ENCODE assay signal across 36 mouse cellular contexts in genomic region chr8:124878946-124879526, GRCm38 (mm10). TPM values are rescaled to one million over a fixed set of nuclear protein-coding genes. Genes with fewer than 3 reads are reported as not detected.
DNase-seq lines count a peak whose midpoint lies in the region; ATAC-seq and TF ChIP-seq lines count a peak whose summit lies in the region.
"Had no signal": no experiment of that assay in that cellular context is flagged by ENCODE, and none has a peak within 500 bp of the region (broad histone marks: within the 10 kb centered on the region; RNA-seq: fewer than 3 reads in every experiment).

No protein-coding gene starts in this region.

- no peak overlapping the region for H3K4me2 ChIP-seq in liver, embryonic 13.5 days
- H3K4me2 ChIP-seq in liver, embryonic 11.5 days: no peak overlapping the region
- no peak overlapping the region for H3K4me2 ChIP-seq in liver, embryonic 15.5 days
- H3K4me2 ChIP-seq in lung, postnatal 0 days (replicated peaks; ENCODE audit: low read depth, low read length): no peak overlapping the region
- H3K4me2 ChIP-seq: embryonic facial prominence, embryonic 12.5 days; heart, embryonic 12.5 days; hindbrain, embryonic 15.5 days; kidney, embryonic 15.5 days; lung, embryonic 15.5 days; midbrain, embryonic 13.5 days; neural tube, embryonic 15.5 days; stomach, embryonic 15.5 days had no signal

- no peak for TF ChIP-seq CTCF in bone marrow, adult 2 months (IDR thresholded peaks at IDR 0.05; ENCODE audit: control insufficient read depth, insufficient read depth, low read length)
- no peak for TF ChIP-seq CTCF in lung, postnatal 0 days (IDR thresholded peaks at IDR 0.05)

- H3K9me3 ChIP-seq in liver, embryonic 13.5 days (replicated peaks): no peaks in the 10 kb centered on the region
- H3K9me3 ChIP-seq in liver, embryonic 11.5 days (ENCODE audit: control insufficient read depth, low read length): no peaks in the 10 kb centered on the region
- H3K9me3 ChIP-seq in liver, embryonic 15.5 days (replicated peaks): no peaks in the 10 kb centered on the region
- no peaks in the 10 kb centered on the region for H3K9me3 ChIP-seq in lung, postnatal 0 days (ENCODE audit: low read length)
- H3K9me3 ChIP-seq: embryonic facial prominence, embryonic 12.5 days; heart, embryonic 12.5 days; hindbrain, embryonic 10.5 days; hindbrain, embryonic 15.5 days; kidney, embryonic 15.5 days; lung, embryonic 15.5 days; megakaryocyte, embryonic 14.5 days; midbrain, embryonic 13.5 days; neural tube, embryonic 15.5 days; stomach, embryonic 15.5 days had no signal

- no peak for DNase-seq in liver, embryonic 13.5 days
- DNase-seq in liver, embryonic 11.5 days (ENCODE audit: low spot score): no peak
- peak; percentile 46 for DNase-seq in retina, postnatal 1 day
- DNase-seq in adrenal gland, postnatal 10 days: no peak
- no peak for DNase-seq in lung, postnatal 0 days (ENCODE audit: low spot score)
- DNase-seq in left cerebral cortex, adult 18-20 months (ENCODE audit: low spot score in 2 of 2): no peak
- DNase-seq: adrenal gland, adult 2 months; cerebellum, adult 8-10 months; cerebellum, postnatal 25 days; embryo, embryonic 11 days; gastrocnemius, adult 2 months; gastrocnemius, postnatal 36 days; heart, adult 2 months; heart, postnatal 14 days; kidney, adult 11 months; kidney, postnatal 25 days; left cerebral cortex, postnatal 4 days; lung, postnatal 36 days; right cerebral cortex, postnatal 14 days; thymus, postnatal 14 days had no signal

- H3K4me3 ChIP-seq in liver, embryonic 13.5 days (replicated peaks): no peak overlapping the region
- no peak overlapping the region for H3K4me3 ChIP-seq in liver, embryonic 11.5 days (ENCODE audit: low read depth, low read length)
- no peak overlapping the region for H3K4me3 ChIP-seq in bone marrow, adult 2 months (replicated peaks; ENCODE audit: control insufficient read depth, low read depth, low read length)
- no peak overlapping the region for H3K4me3 ChIP-seq in liver, embryonic 15.5 days (replicated peaks)
- no peak overlapping the region for H3K4me3 ChIP-seq in lung, postnatal 0 days (ENCODE audit: low read depth, low read length)
- H3K4me3 ChIP-seq: embryonic facial prominence, embryonic 12.5 days; gastrocnemius, adult 2 months; heart, adult 2 months; heart, embryonic 12.5 days; hindbrain, embryonic 10.5 days; hindbrain, embryonic 15.5 days; kidney, embryonic 15.5 days; left cerebral cortex, adult 2 months; lung, embryonic 15.5 days; megakaryocyte, embryonic 14.5 days; midbrain, embryonic 13.5 days; neural tube, embryonic 15.5 days; stomach, embryonic 15.5 days had no signal

- peak; percentile 66 for ATAC-seq in liver, embryonic 13.5 days (ENCODE audit: low read depth)
- no peak for ATAC-seq in liver, embryonic 11.5 days (replicated peaks; ENCODE audit: low FRiP score)
- peak; percentile 65 for ATAC-seq in liver, embryonic 15.5 days (ENCODE audit: insufficient read depth)
- ATAC-seq in lung, postnatal 0 days: no peak
- ATAC-seq: activated CD4-positive, CD25-positive, alpha-beta regulatory T cell, adult 4 months; forebrain, embryonic 16.5 days; inflammation-experienced regulatory T-cells, adult 6 months; midbrain, embryonic 13.5 days had no signal

- TF ChIP-seq EP300 in lung, postnatal 0 days (IDR thresholded peaks at IDR 0.05): no peak

- H3K27me3 ChIP-seq in liver, embryonic 13.5 days: no peaks in the 10 kb centered on the region
- no peaks in the 10 kb centered on the region for H3K27me3 ChIP-seq in liver, embryonic 11.5 days (replicated peaks; ENCODE audit: control insufficient read depth, insufficient read depth, low read length)
- H3K27me3 ChIP-seq in liver, embryonic 15.5 days: no peaks in the 10 kb centered on the region
- H3K27me3 ChIP-seq in lung, postnatal 0 days (replicated peaks; ENCODE audit: insufficient read depth, low read length): no peaks in the 10 kb centered on the region
- H3K27me3 ChIP-seq: embryonic facial prominence, embryonic 12.5 days; heart, embryonic 12.5 days; hindbrain, embryonic 15.5 days; kidney, embryonic 15.5 days; lung, embryonic 15.5 days; megakaryocyte, embryonic 14.5 days; midbrain, embryonic 13.5 days; neural tube, embryonic 15.5 days; stomach, embryonic 15.5 days had no signal

- peaks cover 95% of the 10 kb centered on the region for H3K36me3 ChIP-seq in liver, embryonic 13.5 days
- peaks cover 59% of the 10 kb centered on the region for H3K36me3 ChIP-seq in liver, embryonic 11.5 days (ENCODE audit: control insufficient read depth, insufficient read depth, low read length)
- peaks cover 92% of the 10 kb centered on the region for H3K36me3 ChIP-seq in liver, embryonic 15.5 days (replicated peaks)
- H3K36me3 ChIP-seq in lung, postnatal 0 days (ENCODE audit: insufficient read depth, low read length): peaks cover 58% of the 10 kb centered on the region

- no peak for TF ChIP-seq POLR2A in bone marrow, adult 2 months (IDR thresholded peaks at IDR 0.05; ENCODE audit: borderline replicate concordance, control insufficient read depth, low read depth, low read length)

- H3K4me1 ChIP-seq in liver, embryonic 13.5 days (replicated peaks): peaks cover 10% of the 10 kb centered on the region
- H3K4me1 ChIP-seq in liver, embryonic 11.5 days (replicated peaks; ENCODE audit: control insufficient read depth, insufficient read depth, low read length): no peaks in the 10 kb centered on the region
- no peaks in the 10 kb centered on the region; the same call in 1 of the 2 replicates for H3K4me1 ChIP-seq in bone marrow, adult 2 months (ENCODE audit: control insufficient read depth, insufficient read depth, low read length)
- H3K4me1 ChIP-seq in liver, embryonic 15.5 days (replicated peaks): peaks cover 11% of the 10 kb centered on the region
- no peaks in the 10 kb centered on the region for H3K4me1 ChIP-seq in lung, postnatal 0 days (ENCODE audit: insufficient read depth, low read depth, low read length)
- H3K4me1 ChIP-seq: embryonic facial prominence, embryonic 12.5 days; hindbrain, embryonic 10.5 days; hindbrain, embryonic 15.5 days; kidney, embryonic 15.5 days; lung, embryonic 15.5 days; midbrain, embryonic 13.5 days; neural tube, embryonic 15.5 days; stomach, embryonic 15.5 days had no signal

- no peak overlapping the region for H3K27ac ChIP-seq in liver, embryonic 13.5 days
- H3K27ac ChIP-seq in liver, embryonic 11.5 days (ENCODE audit: low read depth, low read length): no peak overlapping the region
- H3K27ac ChIP-seq in bone marrow, adult 2 months (ENCODE audit: control insufficient read depth, insufficient read depth, low read depth, low read length, poor library complexity): 0 out of 2 replicates have a peak overlapping the region, but pooled peaks have one; percentile 10
- H3K27ac ChIP-seq in liver, embryonic 15.5 days (replicated peaks): 0 out of 2 replicates have a peak overlapping the region, but pooled peaks have one; percentile 29
- no peak overlapping the region for H3K27ac ChIP-seq in lung, postnatal 0 days (ENCODE audit: low read length)
- H3K27ac ChIP-seq: embryonic facial prominence, embryonic 12.5 days; gastrocnemius, adult 2 months; heart, adult 2 months; hindbrain, embryonic 10.5 days; hindbrain, embryonic 15.5 days; kidney, embryonic 15.5 days; left cerebral cortex, adult 2 months; lung, embryonic 15.5 days; midbrain, embryonic 13.5 days; neural tube, embryonic 15.5 days; stomach, embryonic 15.5 days had no signal

- no peak overlapping the region for H3K9ac ChIP-seq in liver, embryonic 13.5 days
- H3K9ac ChIP-seq in liver, embryonic 11.5 days (ENCODE audit: low read depth, low read length): no peak overlapping the region
- H3K9ac ChIP-seq in liver, embryonic 15.5 days: no peak overlapping the region
- H3K9ac ChIP-seq in lung, postnatal 0 days (replicated peaks; ENCODE audit: low read depth): no peak overlapping the region
- H3K9ac ChIP-seq: embryonic facial prominence, embryonic 12.5 days; heart, embryonic 12.5 days; hindbrain, embryonic 15.5 days; kidney, embryonic 15.5 days; lung, embryonic 15.5 days; midbrain, embryonic 13.5 days; neural tube, embryonic 15.5 days; stomach, embryonic 15.5 days had no signal

- WGBS in liver, embryonic 13.5 days (ENCODE audit: insufficient replicate concordance): 62% methylated on average over 10 of the region's 10 CpGs
- WGBS in liver, embryonic 11.5 days: 80% methylated on average over 10 of the region's 10 CpGs
- 68% methylated on average over 10 of the region's 10 CpGs for WGBS in bone marrow, adult 2 months
- WGBS in liver, embryonic 15.5 days (ENCODE audit: insufficient replicate concordance): 50% methylated on average over 10 of the region's 10 CpGs
- 62% methylated on average over 10 of the region's 10 CpGs for WGBS in lung, postnatal 0 days

RNA-seq across cellular contexts. Expression of gene 2810004N23Rik, which starts 16.1 kb away (rescaled TPM):
- 28.9 and 35.3 TPM in 2 replicates for polyA plus RNA-seq in liver, embryonic 13.5 days (2015; fragmentation: Nextera tagmentation; extraction: Ambion mirVana)
- 65.7 and 71.5 TPM in 2 replicates for polyA plus RNA-seq in liver, embryonic 11.5 days (2014; fragmentation: Nextera tagmentation; extraction: Ambion mirVana)
- 12.8 and 22.0 TPM in 2 replicates for polyA plus RNA-seq in bone marrow, adult 2 months (2011; ENCODE audit: insufficient read depth, insufficient read length, low replicate concordance, missing spikeins)
- polyA plus RNA-seq in liver, embryonic 15.5 days (2015; fragmentation: Nextera tagmentation; extraction: Ambion mirVana): 15.9 and 17.3 TPM in 2 replicates
- total RNA-seq in adrenal gland, postnatal 10 days (2021): 10 to 100 TPM; 23.6 to 27.4 TPM
- polyA plus RNA-seq in lung, postnatal 0 days (2015; fragmentation: Nextera tagmentation; extraction: Ambion mirVana): 18.0 and 18.2 TPM in 2 replicates
- total RNA-seq in left cerebral cortex, adult 18-20 months (2021): 10 to 100 TPM; 19.5 to 23.3 TPM

RNA-seq across cellular contexts. Expression of gene Gnpat, which starts 16.2 kb away (rescaled TPM):
- polyA plus RNA-seq in liver, embryonic 13.5 days (2015; fragmentation: Nextera tagmentation; extraction: Ambion mirVana): 47.3 and 53.9 TPM in 2 replicates
- polyA plus RNA-seq in liver, embryonic 11.5 days (2014; fragmentation: Nextera tagmentation; extraction: Ambion mirVana): 107 and 109 TPM in 2 replicates
- 32.3 and 41.2 TPM in 2 replicates for polyA plus RNA-seq in bone marrow, adult 2 months (2011; ENCODE audit: insufficient read depth, insufficient read length, low replicate concordance, missing spikeins)
- polyA plus RNA-seq in liver, embryonic 15.5 days (2015; fragmentation: Nextera tagmentation; extraction: Ambion mirVana): 35.6 and 42.2 TPM in 2 replicates
- total RNA-seq in adrenal gland, postnatal 10 days (2021): 100 to 1,000 TPM; 126 to 173 TPM
- 67.8 and 71.5 TPM in 2 replicates for polyA plus RNA-seq in lung, postnatal 0 days (2015; fragmentation: Nextera tagmentation; extraction: Ambion mirVana)
- 10 to 100 TPM; 57.4 to 63.2 TPM for total RNA-seq in left cerebral cortex, adult 18-20 months (2021)

RNA-seq across cellular contexts. Expression of gene Exoc8, which starts 18.5 kb away (rescaled TPM):
- 4.2 and 4.5 TPM in 2 replicates for polyA plus RNA-seq in liver, embryonic 13.5 days (2015; fragmentation: Nextera tagmentation; extraction: Ambion mirVana)
- polyA plus RNA-seq in liver, embryonic 11.5 days (2014; fragmentation: Nextera tagmentation; extraction: Ambion mirVana): 9.1 and 9.7 TPM in 2 replicates
- 6.0 and 13.3 TPM in 2 replicates for polyA plus RNA-seq in bone marrow, adult 2 months (2011; ENCODE audit: insufficient read depth, insufficient read length, low replicate concordance, missing spikeins)
- polyA plus RNA-seq in liver, embryonic 15.5 days (2015; fragmentation: Nextera tagmentation; extraction: Ambion mirVana): 3.7 and 3.8 TPM in 2 replicates
- total RNA-seq in adrenal gland, postnatal 10 days (2021): 10 to 100 TPM; 21.0 to 21.1 TPM
- polyA plus RNA-seq in lung, postnatal 0 days (2015; fragmentation: Nextera tagmentation; extraction: Ambion mirVana): 7.0 and 7.7 TPM in 2 replicates
- 10 to 100 TPM; 33.4 to 34.2 TPM for total RNA-seq in left cerebral cortex, adult 18-20 months (2021)

RNA-seq across cellular contexts. Expression of gene Sprtn, which starts 18.6 kb away (rescaled TPM):
- polyA plus RNA-seq in liver, embryonic 13.5 days (2015; fragmentation: Nextera tagmentation; extraction: Ambion mirVana): 6.1 and 7.5 TPM in 2 replicates
- polyA plus RNA-seq in liver, embryonic 11.5 days (2014; fragmentation: Nextera tagmentation; extraction: Ambion mirVana): 11.5 and 13.2 TPM in 2 replicates
- 11.8 and 13.8 TPM in 2 replicates for polyA plus RNA-seq in bone marrow, adult 2 months (2011; ENCODE audit: insufficient read depth, insufficient read length, low replicate concordance, missing spikeins)
- polyA plus RNA-seq in liver, embryonic 15.5 days (2015; fragmentation: Nextera tagmentation; extraction: Ambion mirVana): 6.1 and 6.4 TPM in 2 replicates
- total RNA-seq in adrenal gland, postnatal 10 days (2021): 10 to 100 TPM; 20.2 to 21.3 TPM
- 6.9 TPM in 2 replicates for polyA plus RNA-seq in lung, postnatal 0 days (2015; fragmentation: Nextera tagmentation; extraction: Ambion mirVana)
- 10 to 100 TPM; 13.0 to 13.5 TPM for total RNA-seq in left cerebral cortex, adult 18-20 months (2021)

Comparison
In these comparisons a context has a peak if more than half of its experiments do, and no peak if none do; other contexts are left out.
1. ATAC-seq: peak in liver, embryonic 13.5 days (single experiment) and liver, embryonic 15.5 days (single experiment); none in liver, embryonic 11.5 days (single experiment) and lung, postnatal 0 days (single experiment).
2. H3K27ac ChIP-seq: peak in bone marrow, adult 2 months (single experiment) and liver, embryonic 15.5 days (single experiment); none in liver, embryonic 13.5 days (single experiment), liver, embryonic 11.5 days (single experiment) and lung, postnatal 0 days (single experiment).